Mouse (Mus musculus) thymus, postnatal 25 days (tissue): ENCODE results near the gene Fbxl4.
"Not testable (repeated sequence)": the region's sequence is repeated elsewhere in the genome, so short reads cannot be mapped to it uniquely, and the experiment has no call there.

Experiments
- DNase-seq: peaks from one replicate; pipeline ENCODE4 v3.0.0; 2022

The Fbxl4 gene

DNA sequence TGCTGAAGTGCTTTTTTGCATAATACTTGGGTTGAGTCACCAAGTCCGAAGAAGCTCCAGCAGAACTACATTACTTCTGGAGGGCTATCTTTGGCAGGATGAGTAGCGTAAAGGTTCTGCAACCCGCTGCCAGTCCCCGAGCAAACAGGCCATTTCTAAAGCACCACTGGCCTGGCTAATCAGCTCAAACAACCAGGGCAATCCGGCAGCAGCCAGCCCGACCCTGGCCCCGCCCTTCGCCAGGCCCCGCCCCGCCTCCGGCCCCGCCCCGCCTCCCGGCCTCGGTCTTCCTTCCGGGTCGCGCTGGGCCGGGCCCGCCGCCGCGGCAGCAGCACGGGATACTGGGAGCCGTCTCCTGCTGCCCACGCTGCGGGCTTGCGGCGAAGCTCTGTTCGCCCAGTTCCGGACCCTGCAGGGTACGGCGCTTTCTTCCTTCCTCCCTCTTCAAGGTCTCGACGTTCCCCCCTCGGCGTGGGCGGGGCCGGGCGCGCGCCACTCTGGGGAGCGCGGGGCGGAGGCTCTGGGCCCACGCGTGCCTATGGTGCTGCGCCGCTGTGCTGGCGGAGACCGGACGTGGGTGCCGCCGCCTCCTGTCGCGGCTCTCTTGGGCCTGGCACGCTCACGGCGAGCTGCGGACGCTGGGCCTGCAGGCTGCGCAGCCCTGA is at the start of gene Fbxl4:
TSS of gene Fbxl4 (plus strand) at position 278 of the 665 bp plus-strand sequence.
- DNase-seq, result peak; percentile 90

DNA sequence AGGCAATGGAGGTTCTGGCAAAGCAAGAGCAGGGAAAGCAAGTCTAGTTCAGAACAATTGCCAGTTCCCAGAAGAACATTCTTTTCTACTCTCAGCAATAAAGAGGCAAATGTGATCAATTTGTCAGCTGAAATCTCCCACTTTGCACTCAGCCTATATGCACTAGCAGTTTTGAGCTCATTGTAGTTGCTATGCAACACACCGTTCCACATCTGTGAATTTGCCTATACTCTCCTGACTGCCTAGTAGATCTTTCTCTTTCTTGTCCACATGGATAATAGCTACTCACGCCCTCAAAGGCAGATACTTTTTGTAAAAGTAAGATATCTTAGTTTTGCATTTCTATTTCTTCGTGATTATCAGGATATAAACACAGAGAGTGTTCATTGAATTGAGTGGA is 42.8 kb upstream of the Fbxl4 start:
- DNase-seq, result no peak

DNA sequence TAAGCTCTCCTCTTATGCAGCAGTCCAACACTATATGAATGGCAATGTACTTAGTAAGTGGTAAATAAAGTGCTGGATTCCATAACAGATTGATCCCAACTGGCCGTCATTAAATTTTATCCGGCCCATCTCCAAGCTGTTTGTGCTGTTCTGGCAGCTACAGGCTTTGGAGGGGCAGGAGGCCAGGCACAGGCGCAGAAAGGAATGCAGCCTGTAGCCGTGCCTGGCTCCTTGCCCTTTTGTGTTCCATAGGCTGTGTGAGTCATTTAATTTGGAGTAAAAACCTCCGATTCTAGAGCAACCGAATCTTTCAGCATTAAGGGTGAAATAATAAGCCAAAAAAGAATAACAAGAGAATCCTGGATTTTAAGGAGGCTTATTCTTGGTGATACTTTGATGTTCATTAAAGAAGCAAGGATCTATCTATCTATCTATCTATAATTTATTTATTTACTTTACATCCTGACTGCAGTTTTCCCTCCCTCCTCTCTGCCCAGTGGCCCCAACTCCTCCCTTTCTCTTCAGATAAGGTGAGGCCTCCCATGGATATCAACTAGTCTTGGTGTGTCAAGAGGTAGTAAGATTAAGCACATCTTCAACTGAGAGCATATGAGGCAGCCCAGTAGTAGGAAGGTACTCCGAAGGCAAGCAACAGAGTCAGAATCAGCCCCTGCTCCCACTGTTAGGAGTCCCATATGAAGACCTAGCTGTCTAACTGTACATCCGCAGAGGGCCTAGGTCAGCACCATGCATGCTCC is 14.3 kb upstream of the Fbxl4 start:
- no peak for DNase-seq

DNA sequence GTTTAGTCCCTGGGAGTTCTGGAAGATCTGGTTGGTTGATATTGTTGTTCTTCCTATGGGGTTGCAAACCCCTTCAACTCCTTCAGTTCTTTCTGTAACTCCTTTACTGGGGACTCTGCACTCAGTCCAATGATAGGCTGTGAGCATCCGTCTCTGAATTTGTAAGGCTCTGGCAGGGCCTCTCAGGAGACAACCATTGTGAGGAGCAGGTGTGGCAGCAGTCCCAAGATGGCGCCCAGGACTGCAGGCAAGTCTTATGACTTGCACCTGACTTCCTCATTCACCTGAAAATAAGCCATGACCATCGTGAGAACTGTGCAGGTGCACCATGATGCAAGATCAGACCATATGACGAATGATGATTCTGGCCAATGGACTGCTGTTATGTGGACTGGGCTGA is 8.3 kb upstream of the Fbxl4 start:
- not testable (repeated sequence) for DNase-seq

DNA sequence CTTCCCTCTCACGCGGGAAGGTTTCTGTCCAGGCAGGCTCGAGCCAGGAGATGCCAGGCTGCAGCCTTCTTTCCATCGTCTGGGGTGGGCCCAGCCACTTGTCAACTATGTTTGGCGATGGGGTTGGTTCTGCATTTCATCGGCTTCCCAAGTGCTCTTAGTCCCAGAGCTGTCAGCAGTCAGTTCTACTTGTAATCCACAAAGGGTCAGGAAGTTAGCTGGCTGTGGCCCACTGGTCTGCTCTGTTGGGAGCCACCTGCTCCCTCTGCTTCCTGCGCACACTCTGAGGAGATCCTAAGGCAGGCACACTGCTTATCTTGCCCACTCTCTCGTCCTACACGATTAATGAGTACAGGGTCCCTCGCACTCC is 573 bp downstream of the Fbxl4 start:
- DNase-seq, result no peak

DNA sequence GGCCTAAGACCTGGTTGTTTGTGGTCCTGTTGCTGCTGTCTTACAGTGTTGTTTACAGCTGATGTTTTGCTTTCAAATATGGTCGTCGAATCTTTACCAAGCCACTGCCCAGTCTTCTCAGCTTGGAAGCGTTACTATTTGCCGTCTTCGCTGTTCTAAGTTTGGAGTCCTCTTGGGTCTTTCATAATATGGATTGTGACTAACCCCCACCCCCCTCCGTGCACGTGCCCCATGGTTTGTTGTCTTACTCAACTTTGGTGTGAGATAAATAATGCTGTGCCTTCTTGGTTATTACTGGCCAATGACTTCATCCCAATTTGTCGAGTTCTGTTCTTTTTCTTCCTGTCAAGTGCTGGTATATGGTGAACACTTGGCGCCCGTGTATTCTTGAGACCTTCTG is 1.1 kb downstream of the Fbxl4 start:
- DNase-seq, result peak; percentile 10

DNA sequence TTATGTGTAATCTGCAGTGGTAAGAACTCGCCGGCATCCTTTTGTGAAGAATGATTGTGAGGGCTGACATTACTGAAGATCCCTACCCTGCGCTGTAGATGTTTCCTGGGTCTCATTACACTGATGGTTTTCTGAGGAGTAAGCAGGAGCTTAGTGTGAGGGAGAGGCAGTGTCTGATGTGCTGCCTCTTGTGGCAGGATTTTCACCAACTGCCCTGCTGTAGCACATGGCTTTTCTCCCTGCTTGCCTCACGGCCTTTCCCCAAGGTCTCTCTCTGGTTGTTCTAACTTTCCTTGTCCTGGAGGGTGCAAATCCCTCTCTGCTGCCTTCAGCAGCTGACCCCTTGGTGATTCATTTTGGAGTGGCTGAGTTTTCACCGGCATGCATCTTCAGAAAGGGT is 10.0 kb downstream of the Fbxl4 start:
- no peak for DNase-seq

DNA sequence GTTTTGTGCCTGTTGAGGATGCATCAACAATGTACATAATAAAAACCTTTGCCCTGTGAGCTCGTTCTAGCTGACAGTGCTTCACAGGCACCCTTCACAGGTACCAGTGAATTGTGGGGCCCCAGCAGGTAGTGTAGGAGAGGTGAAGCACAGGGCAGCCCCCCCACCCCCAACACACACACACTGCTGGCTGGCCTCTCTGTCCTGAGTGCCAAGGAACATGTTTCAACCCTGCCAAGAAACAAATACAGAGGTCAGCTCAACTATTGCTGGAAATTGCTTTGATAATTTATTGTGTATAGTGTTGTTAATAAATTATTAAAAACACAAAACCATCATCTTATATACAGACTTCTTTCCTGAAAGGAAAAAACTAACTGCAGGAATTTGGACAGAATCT is 21.2 kb downstream of the Fbxl4 start:
- DNase-seq, result no peak

DNA sequence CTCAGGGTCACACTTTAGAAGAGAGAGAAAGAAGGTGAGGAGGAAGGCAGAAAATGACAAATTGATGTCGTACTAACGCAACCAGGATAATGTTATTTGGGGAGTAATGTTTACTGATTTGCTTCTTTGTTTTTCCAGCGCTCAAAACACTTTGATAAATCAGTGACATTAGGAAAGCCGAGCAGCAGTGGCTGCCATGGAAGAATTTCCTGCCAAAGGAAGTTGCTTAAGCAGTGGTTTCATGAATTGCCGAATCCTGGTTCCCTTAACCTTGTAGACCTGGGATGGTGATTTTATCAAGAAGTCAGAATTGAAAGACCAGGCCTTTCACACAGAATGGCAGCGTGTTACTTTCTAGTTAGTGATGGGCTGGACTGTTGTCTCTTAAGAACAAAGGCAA is 23.3 kb downstream of the Fbxl4 start:
- no peak for DNase-seq

DNA sequence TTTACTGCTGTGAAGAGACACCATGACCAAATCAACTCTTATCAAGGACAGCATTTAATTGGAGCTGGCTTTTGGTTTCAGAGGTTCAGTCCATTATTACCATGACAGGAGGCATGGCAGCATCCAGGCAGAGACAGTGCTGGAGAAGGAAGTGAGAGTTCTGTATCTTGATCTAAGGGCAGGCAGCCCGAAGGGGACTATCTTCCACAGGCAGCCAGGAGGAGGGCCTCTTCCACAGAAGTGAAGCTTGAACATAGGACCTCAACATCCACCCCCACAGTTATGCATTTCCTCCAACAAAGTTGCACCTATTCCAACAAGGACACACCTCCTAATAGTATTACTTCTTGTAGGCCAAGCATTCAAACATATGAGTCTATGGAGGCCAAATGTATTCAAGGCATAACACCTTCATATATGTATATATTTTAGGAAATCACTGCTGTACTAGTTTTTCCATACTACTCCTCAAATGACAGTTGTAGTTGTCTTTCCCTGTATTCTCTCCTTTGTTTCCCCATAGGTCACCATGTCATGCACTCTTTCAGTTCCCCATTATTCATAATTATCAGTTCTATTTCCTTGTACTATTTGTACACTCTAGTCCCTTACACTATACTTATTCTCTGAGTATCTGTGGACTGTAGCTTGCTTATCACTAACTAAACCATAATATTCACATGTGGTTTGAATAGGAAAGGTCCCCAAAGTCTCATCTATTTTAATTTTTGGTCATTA is 26.4 kb downstream of the Fbxl4 start:
- no peak for DNase-seq

DNA sequence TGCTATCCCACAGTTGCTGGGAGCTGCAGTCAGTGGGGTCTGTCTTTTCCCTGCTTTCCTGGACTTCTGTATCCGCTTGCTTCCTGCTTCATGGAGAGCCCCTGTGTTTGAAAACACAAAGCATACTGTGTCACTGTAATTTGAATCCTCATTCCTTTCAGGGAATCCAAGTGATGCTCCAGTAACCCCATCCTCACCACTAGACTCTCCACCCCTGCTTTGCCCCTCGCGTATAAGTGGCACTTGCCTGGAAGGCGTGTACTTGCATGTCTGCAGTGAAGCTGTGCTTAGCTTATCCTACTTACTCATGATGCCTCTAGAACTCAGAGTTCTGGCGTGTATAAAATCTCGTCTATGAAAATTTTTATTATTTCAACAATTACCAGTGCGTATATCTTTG is 32.7 kb downstream of the Fbxl4 start:
- no peak for DNase-seq

DNA sequence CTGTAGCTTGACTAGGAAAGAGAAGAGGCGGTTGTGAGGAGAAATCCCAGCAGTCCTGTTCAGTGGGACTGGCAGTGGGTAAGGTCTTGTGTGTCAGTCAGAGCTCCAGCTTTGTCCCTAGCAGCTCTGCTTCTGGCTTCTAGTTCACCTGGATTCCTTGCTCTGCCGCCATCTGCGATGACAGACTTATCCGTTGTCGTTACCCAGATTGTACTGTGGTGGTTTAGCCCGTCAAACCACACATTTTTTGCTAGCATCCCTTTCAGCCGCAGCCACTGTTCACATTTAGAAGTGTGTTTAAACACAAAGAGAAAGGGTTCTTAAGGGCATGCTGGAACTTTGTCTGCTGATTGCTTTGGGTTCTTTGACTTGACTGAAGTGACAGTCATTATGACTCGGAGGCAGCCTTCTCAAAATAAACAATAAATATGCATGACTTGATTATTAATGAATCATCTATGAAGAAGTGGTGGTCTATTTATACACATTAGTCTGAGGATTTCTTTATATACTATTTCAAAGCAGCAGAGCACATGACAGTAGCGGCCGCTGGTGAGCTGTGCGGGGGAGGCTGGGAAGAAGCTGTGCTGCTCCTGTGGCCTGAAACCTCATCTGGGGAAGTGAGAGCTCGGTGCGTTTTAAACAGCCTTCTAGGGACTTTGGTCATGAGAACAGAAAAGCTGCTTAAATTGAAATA is 35.6 kb downstream of the Fbxl4 start:
- DNase-seq, result peak; percentile 4

DNA sequence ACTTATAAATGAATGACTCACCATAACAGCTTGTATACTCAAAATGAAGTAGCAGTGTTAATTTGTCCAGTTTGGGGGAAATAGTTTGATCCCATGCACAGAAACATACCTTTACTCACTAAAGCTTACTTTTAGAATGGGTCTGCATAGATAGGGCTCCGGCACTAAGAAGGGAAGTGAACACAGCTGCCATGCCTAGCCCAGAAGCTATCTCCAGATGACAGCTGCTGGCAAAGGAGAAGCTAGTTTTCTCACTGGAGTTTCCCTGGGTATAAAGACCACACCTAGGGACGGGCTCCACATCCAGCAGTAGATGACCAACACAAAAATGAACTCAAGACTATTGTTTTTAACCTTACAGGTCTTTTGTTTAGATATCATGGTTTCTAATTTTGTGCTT is 38.1 kb downstream of the Fbxl4 start:
- no peak for DNase-seq

DNA sequence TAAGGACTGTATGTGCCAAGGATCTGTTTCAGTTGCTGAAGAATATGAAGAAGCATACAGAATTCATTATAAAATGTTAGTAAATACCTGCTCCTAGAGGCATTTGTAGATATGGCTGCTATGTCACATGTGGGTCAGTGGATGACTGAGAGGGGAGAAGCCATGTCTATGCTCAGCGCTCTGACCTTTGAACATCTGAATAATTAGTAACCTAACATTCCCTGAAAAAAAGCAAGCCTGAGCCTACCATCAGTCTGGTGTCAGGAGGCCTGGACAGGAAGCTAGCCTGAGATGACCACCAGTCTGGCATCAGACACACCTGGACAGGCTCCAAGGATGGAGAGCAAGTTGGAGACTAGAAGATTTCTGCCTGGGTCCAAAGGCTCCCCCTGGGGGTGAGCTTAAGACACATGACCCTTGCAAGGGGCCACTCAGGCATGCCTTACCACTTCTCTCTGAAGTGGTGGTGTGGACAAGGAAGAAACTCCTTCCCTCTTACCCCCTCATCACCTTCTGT is 39.2 kb downstream of the Fbxl4 start:
- no peak for DNase-seq

DNA sequence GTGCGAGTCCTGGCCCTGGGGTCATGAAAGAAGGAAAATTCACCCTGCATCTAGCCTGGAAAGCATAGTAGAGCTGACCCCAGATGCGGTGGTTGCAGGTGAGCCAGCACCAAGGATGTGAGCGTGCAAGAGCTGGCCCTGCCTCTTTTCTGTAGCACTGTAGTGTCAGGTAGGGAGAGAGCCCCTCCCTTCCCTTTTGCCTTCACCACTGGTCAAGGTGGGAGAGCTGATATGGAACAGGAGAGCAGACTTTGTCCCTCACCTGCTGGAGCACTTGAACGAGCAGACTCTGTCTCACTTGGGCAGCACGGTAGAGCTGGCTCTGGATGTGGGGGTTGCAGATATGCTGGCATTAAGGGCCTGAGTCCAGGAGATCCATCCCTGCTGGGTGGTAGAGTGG is 39.7 kb downstream of the Fbxl4 start:
- no peak for DNase-seq

DNA sequence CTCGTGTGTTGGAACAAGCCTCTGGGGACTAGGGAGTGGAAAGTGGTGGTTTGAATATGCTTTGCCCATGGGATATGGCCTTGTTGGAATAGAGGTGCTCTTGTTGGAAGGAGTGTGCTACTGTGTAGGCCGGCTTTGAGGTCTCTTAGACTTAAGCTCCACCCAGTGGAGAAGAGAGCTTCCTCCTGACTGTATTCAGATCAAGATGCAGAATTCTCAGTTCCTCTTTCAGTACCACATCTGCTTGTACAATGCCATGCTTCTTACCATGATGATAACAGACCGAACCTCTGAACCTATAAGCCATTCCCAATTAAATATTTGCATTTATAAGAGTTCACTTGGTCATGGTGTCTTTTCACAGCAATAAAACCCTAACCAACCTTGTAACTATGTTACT is 44.7 kb downstream of the Fbxl4 start:
- no peak for DNase-seq

DNA sequence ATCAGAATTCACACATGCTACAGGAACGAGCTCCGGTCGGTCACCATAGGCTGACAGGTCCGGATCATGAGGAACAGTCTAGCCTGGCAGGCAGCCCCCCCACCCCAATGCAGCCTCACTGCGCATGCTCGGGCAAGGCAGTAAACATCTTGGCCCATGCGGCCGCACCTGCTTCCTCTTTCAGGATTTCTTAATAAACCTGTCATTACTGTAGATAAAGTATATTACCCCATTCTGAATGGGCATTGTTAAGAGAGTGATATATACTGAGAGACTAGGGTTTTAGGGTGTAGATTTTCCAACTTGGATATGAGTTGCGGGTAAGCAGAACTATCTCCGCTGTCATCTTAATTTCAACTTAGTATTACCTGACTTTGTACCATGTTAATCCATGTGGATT is 45.6 kb downstream of the Fbxl4 start:
- no peak for DNase-seq

DNA sequence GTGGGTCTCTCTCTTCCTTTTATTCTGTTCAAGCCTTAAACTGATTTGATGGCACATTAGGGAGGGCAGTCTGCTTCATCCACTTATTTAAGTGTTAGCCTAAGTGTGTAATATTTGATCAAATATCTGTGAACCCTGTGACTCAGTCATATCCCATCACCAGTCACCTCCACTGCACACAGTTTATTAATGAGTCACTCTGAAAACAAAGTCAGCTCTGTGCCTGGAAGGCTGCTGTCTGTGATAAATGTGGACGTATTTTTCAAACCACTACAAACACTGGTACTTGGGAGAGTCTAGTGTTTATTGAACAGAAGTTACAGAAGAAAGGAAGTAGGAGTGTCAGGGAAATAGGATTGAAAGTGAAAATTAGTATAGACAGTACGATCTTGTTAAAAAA is 63.3 kb downstream of the Fbxl4 start:
- no peak for DNase-seq

DNA sequence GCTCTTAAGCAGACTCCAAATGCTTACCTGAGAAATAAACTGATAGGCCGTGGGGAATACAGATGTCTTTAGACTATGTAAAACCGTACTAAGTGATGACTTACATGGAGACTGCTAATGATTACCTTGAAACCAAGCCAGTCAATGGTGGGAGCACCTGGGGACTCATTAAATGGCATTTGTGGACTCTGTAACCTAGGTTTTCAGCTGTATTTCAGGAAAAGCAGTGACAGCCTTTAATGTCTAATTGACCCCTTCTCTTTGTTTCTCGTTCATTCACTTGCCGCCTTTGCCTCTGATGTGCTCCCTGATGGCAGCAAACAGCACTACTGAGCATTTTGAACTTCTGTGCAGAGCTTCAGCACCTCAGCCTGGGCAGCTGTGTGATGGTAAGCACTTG is 65.1 kb downstream of the Fbxl4 start:
- DNase-seq, result no peak

DNA sequence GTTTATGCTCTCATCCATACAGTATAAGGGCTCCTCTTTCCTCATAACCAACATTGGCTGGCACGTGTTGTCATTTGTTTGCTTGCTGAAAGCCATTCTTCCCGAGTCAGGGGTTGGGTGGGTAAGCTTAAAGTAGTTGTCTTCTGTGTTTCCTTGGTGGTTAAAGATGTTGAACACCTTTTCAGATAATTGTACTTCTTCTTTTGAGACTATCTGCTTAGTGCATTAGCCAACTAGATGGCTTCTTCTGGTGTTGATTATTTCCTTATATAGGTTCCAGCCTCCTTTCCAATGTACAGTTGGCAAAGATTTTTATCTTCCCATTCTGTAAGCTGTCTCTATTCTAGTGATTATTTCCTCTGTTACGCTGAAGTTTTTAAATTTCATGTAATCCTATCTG is 70.8 kb downstream of the Fbxl4 start:
- no peak for DNase-seq

DNA sequence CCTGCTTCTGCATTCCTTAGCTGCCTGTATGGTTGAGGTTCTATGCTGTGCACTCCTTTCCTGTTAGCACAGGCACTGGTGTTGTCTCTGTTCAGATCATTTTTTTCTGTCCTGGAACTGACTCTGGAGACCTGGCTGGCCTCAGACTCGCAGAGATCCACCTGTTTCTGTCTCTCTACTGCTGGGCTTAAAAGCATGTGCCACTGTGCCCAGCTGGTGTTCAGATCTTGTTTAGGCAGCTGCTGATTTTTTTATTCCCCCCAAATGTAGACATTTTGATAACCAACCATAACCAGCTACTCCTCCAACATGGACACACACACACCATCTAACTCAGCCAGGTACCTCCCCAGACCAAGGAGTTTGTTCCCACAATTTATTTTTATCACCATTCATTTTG is 112.2 kb downstream of the Fbxl4 start:
- DNase-seq, result no peak

DNA sequence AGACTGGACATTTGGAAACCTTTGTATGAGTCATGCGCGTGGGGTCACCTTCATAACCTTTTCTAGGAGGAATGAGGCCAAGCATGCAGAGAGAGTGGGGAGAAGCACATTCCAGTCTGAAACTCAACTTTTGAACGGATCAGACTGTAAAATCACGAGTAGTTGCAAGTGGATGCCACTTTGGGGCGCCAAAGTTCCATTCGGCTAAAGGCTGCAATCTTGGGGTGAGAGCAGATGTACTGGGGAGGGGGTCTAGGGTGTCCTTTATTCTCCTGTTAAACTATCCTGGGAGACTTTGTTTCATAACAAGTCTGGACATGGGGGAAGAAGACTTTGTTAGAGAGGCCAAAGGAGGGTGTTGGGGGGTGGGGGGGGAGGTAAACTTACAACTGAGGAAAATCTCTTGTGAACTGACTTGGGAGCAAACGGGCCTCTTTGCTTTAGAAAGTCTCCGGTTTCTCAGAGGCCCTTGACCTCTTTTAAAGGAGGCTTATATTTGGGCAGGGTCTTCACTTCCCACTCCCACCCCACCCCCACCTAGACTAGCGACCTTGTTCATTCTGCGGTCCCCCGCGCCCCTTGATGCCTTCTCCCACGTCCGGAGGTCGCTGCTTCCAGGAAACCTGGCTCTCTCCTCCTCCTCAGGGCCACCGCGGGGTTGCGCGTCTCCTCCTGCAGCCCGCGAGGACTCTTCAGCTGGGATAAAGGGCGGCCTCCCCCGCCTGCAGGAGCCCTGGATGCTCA is 119.8 kb downstream of the Fbxl4 start:
- DNase-seq, result no peak
